Mouse (Mus musculus): Measurements from ENCODE around the gene Apip. TPM values are rescaled to one million over a fixed set of nuclear protein-coding genes. Genes with fewer than 3 reads are reported as not detected.

Apip gene
- polyA plus RNA-seq, 1 experiment from 2014 or later, result 51.0 TPM

DNA sequence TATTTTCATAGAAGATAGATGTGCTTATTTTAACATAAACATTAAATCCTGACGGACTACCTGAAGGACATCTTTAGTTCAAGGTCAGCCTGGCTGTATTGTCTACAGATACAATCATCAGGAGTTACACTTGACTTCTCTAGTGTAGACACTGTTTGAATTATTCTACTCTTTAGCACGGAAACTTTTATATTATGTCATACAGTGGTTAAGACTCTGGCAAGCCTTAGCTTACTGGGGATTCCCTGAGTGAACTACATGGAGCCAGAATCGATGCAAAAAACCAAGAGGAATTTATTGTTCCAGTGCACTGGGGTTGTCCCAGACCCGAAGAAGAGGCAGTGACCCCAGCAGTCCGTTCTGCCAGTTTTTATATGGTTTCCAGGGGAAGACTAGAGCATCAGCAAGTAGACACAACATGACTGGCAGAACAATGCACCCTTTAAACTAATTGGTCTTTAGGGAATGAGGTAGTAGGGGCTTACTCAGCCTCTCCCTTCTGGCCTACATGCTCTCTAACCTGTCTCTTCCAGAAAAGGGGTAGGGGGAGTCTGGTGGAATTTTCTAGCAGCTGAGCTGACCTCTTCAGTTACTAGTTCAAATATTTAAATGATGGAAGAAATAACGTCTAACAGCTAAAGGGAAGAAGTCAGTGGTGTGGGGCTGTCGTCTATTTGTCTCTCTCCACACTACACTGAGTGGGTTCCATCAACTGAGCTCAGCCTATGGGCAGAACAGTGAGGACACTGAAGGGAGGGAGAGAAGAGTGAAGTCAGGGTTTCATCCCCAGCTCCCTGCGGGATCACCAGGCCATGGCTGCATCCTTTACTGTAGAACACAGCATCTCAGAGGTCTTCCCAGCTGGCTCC, 6.6 kb upstream of the Apip start:
- ATAC-seq, result no peak
- no peak overlapping the region for H3K27ac ChIP-seq (ENCODE audit: low read length)
- H3K4me1 ChIP-seq (ENCODE audit: control insufficient read depth, insufficient read depth, low read length), result peaks cover 1% of the 10 kb centered on the region; the same call in 1 of the 2 replicates
- H3K36me3 ChIP-seq (ENCODE audit: control insufficient read depth, insufficient read depth, low read length), result no peaks in the 10 kb centered on the region
- 74% methylated on average over 8 of the region's 8 CpGs for WGBS
- H3K9me3 ChIP-seq (ENCODE audit: control insufficient read depth, low read length), result no peaks in the 10 kb centered on the region
- H3K27me3 ChIP-seq (replicated peaks; ENCODE audit: control insufficient read depth, insufficient read depth, low read length), result no peaks in the 10 kb centered on the region
- no peak overlapping the region for H3K4me2 ChIP-seq (ENCODE audit: low read depth, low read length)
- no peak overlapping the region for H3K9ac ChIP-seq (ENCODE audit: low read depth, low read length)
- H3K4me3 ChIP-seq (ENCODE audit: low read length), result no peak overlapping the region

GRCm38 (mm10) chr2:103067552-103068207, 5.8 kb upstream of the Apip start:
- ATAC-seq, result no peak
- 88% methylated on average over 2 of the region's 2 CpGs for WGBS
- Histone ChIP-seq H3K9me3 (ENCODE audit: control insufficient read depth, low read length) (no peaks in the 10 kb centered on the region), H3K36me3 (ENCODE audit: control insufficient read depth, insufficient read depth, low read length) (no peaks in the 10 kb centered on the region), H3K27ac (ENCODE audit: low read length) (no peak overlapping the region), H3K4me2 (ENCODE audit: low read depth, low read length) (no peak overlapping the region), H3K4me1 (ENCODE audit: control insufficient read depth, insufficient read depth, low read length) (no peaks in the 10 kb centered on the region), H3K27me3 (replicated peaks; ENCODE audit: control insufficient read depth, insufficient read depth, low read length) (no peaks in the 10 kb centered on the region), H3K4me3 (ENCODE audit: low read length) (no peak overlapping the region), H3K9ac (ENCODE audit: low read depth, low read length) (no peak overlapping the region)

GRCm38 (mm10) chr2:103068602-103069001, 4.9 kb upstream of the Apip start:
- no peaks in the 10 kb centered on the region for H3K9me3 ChIP-seq (ENCODE audit: control insufficient read depth, low read length)
- no peak for ATAC-seq
- no peaks in the 10 kb centered on the region for H3K36me3 ChIP-seq (ENCODE audit: control insufficient read depth, insufficient read depth, low read length)
- H3K4me3 ChIP-seq (ENCODE audit: low read length), result no peak overlapping the region
- H3K27ac ChIP-seq (ENCODE audit: low read length), result no peak overlapping the region
- H3K27me3 ChIP-seq (replicated peaks; ENCODE audit: control insufficient read depth, insufficient read depth, low read length), result no peaks in the 10 kb centered on the region
- 58% methylated on average over 1 of the region's 1 CpGs for WGBS
- H3K4me2 ChIP-seq (ENCODE audit: low read depth, low read length), result no peak overlapping the region
- no peaks in the 10 kb centered on the region for H3K4me1 ChIP-seq (ENCODE audit: control insufficient read depth, insufficient read depth, low read length)
- H3K9ac ChIP-seq (ENCODE audit: low read depth, low read length), result no peak overlapping the region

GRCm38 (mm10) chr2:103069752-103070405, 3.6 kb upstream of the Apip start:
- H3K4me1 ChIP-seq (ENCODE audit: control insufficient read depth, insufficient read depth, low read length), result no peaks in the 10 kb centered on the region
- no peak for ATAC-seq
- WGBS, result 96% methylated on average over 5 of the region's 5 CpGs

DNA sequence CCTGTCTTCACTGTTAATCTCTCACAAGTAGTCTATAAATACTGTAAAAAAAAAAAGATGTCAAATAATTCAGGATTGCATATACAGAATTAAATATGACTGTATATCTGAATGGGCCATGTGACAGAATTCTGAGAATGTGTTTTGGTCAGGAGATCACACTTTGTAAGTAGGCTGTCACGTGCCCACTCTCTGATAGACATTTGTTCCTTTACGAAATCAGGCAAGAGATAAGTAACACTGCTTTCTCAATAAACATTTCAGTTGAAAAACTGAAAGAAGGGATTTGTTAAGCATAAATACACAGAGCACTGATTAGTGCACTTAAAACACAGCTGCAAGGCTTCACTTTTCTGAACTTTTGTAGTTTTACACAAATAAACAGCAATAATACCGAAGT, 2.9 kb upstream of the Apip start:
- H3K4me3 ChIP-seq (ENCODE audit: low read length), result no peak overlapping the region
- WGBS, result 58% methylated on average over 3 of the region's 3 CpGs
- no peak for ATAC-seq
- no peaks in the 10 kb centered on the region for H3K4me1 ChIP-seq (ENCODE audit: control insufficient read depth, insufficient read depth, low read length)
- no peaks in the 10 kb centered on the region for H3K36me3 ChIP-seq (ENCODE audit: control insufficient read depth, insufficient read depth, low read length)
- no peaks in the 10 kb centered on the region for H3K9me3 ChIP-seq (ENCODE audit: control insufficient read depth, low read length)
- no peaks in the 10 kb centered on the region for H3K27me3 ChIP-seq (replicated peaks; ENCODE audit: control insufficient read depth, insufficient read depth, low read length)
- no peak overlapping the region for H3K9ac ChIP-seq (ENCODE audit: low read depth, low read length)
- no peak overlapping the region for H3K4me2 ChIP-seq (ENCODE audit: low read depth, low read length)
- no peak overlapping the region for H3K27ac ChIP-seq (ENCODE audit: low read length)

More at GRCm38 (mm10) chr2:103069752-103070405, 3.6 kb upstream of the Apip start:
- Histone ChIP-seq H3K27ac (ENCODE audit: low read length) (no peak overlapping the region), H3K4me3 (ENCODE audit: low read length) (no peak overlapping the region), H3K9me3 (ENCODE audit: control insufficient read depth, low read length) (no peaks in the 10 kb centered on the region), H3K27me3 (replicated peaks; ENCODE audit: control insufficient read depth, insufficient read depth, low read length) (no peaks in the 10 kb centered on the region), H3K4me2 (ENCODE audit: low read depth, low read length) (no peak overlapping the region), H3K36me3 (ENCODE audit: control insufficient read depth, insufficient read depth, low read length) (no peaks in the 10 kb centered on the region), H3K9ac (ENCODE audit: low read depth, low read length) (no peak overlapping the region)

DNA sequence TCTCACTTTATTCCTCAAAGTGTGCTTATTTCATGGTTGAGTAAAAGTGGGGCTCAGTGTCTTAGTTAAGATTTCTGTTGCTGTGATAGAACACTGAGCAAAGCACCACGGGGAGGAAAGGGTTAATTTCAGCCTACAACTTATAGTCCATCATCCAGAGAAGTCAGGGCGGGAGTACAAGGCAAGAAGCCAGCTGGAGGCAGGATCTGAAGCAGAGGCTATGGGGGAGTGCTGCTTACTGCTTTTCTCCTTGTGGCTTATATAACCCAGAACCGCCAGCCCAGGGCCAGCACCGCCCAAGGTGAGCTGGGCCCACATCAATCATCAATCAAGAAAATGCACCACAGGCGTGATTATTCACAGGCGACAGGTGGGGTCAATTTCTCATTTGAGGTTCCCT, 7.6 kb downstream of the Apip start:
- Histone ChIP-seq H3K27me3 (replicated peaks; ENCODE audit: control insufficient read depth, insufficient read depth, low read length) (no peaks in the 10 kb centered on the region), H3K36me3 (ENCODE audit: control insufficient read depth, insufficient read depth, low read length) (no peaks in the 10 kb centered on the region), H3K4me3 (ENCODE audit: low read length) (no peak overlapping the region), H3K27ac (ENCODE audit: low read length) (no peak overlapping the region), H3K9ac (ENCODE audit: low read depth, low read length) (no peak overlapping the region), H3K4me2 (ENCODE audit: low read depth, low read length) (no peak overlapping the region), H3K9me3 (ENCODE audit: control insufficient read depth, low read length) (no peaks in the 10 kb centered on the region), H3K4me1 (ENCODE audit: control insufficient read depth, insufficient read depth, low read length) (no peaks in the 10 kb centered on the region)
- 62% methylated on average over 6 of the region's 6 CpGs for WGBS
- ATAC-seq, result no peak

DNA sequence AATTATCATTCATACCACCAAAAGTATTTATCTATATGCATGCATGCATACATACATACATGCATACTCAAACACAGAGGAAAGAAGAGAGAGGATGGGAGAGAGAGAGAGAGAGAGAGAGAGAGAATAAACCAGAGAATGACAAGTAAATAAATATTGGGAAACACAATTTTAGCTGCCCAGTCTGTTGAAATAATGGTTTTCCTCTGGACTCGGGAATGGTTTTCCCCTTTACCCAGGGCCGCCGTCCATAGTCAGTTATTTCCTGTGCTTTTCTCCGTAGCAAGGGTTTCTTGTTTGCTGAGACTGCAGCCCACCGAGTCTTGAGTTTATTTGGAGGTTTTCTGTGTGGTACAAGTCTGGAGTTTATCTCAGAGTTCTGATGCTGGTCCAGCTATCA, 8.2 kb downstream of the Apip start:
- H3K4me2 ChIP-seq (ENCODE audit: low read depth, low read length), result no peak overlapping the region
- ATAC-seq, result no peak
- no peak overlapping the region for H3K27ac ChIP-seq (ENCODE audit: low read length)
- H3K36me3 ChIP-seq (ENCODE audit: control insufficient read depth, insufficient read depth, low read length), result no peaks in the 10 kb centered on the region
- H3K9ac ChIP-seq (ENCODE audit: low read depth, low read length), result no peak overlapping the region
- WGBS, result 72% methylated on average over 5 of the region's 5 CpGs
- H3K9me3 ChIP-seq (ENCODE audit: control insufficient read depth, low read length), result no peaks in the 10 kb centered on the region
- H3K27me3 ChIP-seq (replicated peaks; ENCODE audit: control insufficient read depth, insufficient read depth, low read length), result no peaks in the 10 kb centered on the region
- no peaks in the 10 kb centered on the region for H3K4me1 ChIP-seq (ENCODE audit: control insufficient read depth, insufficient read depth, low read length)
- no peak overlapping the region for H3K4me3 ChIP-seq (ENCODE audit: low read length)

- H3K9me3 ChIP-seq (ENCODE audit: control insufficient read depth, low read length), result no peaks in the 10 kb centered on the region
- ATAC-seq, result no peak
- H3K4me2 ChIP-seq (ENCODE audit: low read depth, low read length), result no peak overlapping the region
- 79% methylated on average over 7 of the region's 7 CpGs for WGBS
- H3K4me1 ChIP-seq (ENCODE audit: control insufficient read depth, insufficient read depth, low read length), result no peaks in the 10 kb centered on the region
- no peak overlapping the region for H3K4me3 ChIP-seq (ENCODE audit: low read length)
- H3K9ac ChIP-seq (ENCODE audit: low read depth, low read length), result no peak overlapping the region
- H3K27me3 ChIP-seq (replicated peaks; ENCODE audit: control insufficient read depth, insufficient read depth, low read length), result no peaks in the 10 kb centered on the region
- H3K36me3 ChIP-seq (ENCODE audit: control insufficient read depth, insufficient read depth, low read length), result 0 out of 2 replicates have a peak, but pooled peaks cover 3% of the 10 kb centered on the region
- no peak overlapping the region for H3K27ac ChIP-seq (ENCODE audit: low read length)
Measured at GRCm38 (mm10) chr2:103082853-103083252, 9.4 kb downstream of the Apip start.

GRCm38 (mm10) chr2:103084451-103084850, 11.0 kb downstream of the Apip start:
- Histone ChIP-seq H3K36me3 (ENCODE audit: control insufficient read depth, insufficient read depth, low read length) (0 out of 2 replicates have a peak, but pooled peaks cover 3% of the 10 kb centered on the region), H3K27me3 (replicated peaks; ENCODE audit: control insufficient read depth, insufficient read depth, low read length) (no peaks in the 10 kb centered on the region), H3K4me2 (ENCODE audit: low read depth, low read length) (no peak overlapping the region), H3K4me1 (ENCODE audit: control insufficient read depth, insufficient read depth, low read length) (no peaks in the 10 kb centered on the region), H3K27ac (ENCODE audit: low read length) (no peak overlapping the region), H3K9me3 (ENCODE audit: control insufficient read depth, low read length) (no peaks in the 10 kb centered on the region), H3K9ac (ENCODE audit: low read depth, low read length) (no peak overlapping the region), H3K4me3 (ENCODE audit: low read length) (no peak overlapping the region)
- no peak for ATAC-seq
- 57% methylated on average over 5 of the region's 5 CpGs for WGBS

Measured in intestine, embryonic 16.5 days (tissue).